Mouse (Mus musculus) forebrain, postnatal 0 days (tissue): Measurements from ENCODE around the gene Rasd2. TPM values are rescaled to one million over a fixed set of nuclear protein-coding genes. Genes with fewer than 3 reads are reported as not detected.

Source experiments
- ATAC-seq: fragments of 200-750 bp; cut with Nextera tagmentation; 2 replicates; pipeline ENCODE4 v1.8.0; 2017; ENCODE audit warnings: mild to moderate bottlenecking, moderate library complexity
- DNase-seq: peaks from one replicate; pipeline ENCODE4 v3.0.0-alpha.2; 2015
- H3K27ac ChIP-seq: fragments of 300-500 bp; sonication (generic); 2 replicates; pipeline ENCODE4 v1.5.1; 2014; ENCODE audit warnings: low read depth, mild to moderate bottlenecking, antibody characterized with exemption, low read length, moderate library complexity, mixed read lengths
- H3K27me3 ChIP-seq: fragments of 300-500 bp; sonication (generic); 2 replicates; pipeline ENCODE4 v1.6.1; 2014; ENCODE audit warnings: mild to moderate bottlenecking, low read length, mixed read lengths; ENCODE audit not compliant: insufficient read depth
- H3K36me3 ChIP-seq: fragments of 300-500 bp; sonication (generic); 2 replicates; pipeline ENCODE4 v1.6.1; 2014; ENCODE audit warnings: mild to moderate bottlenecking, moderate library complexity; ENCODE audit not compliant: insufficient read depth
- H3K4me1 ChIP-seq: fragments of 300-500 bp; sonication (generic); 2 replicates; pipeline ENCODE4 v1.6.1; 2014; ENCODE audit warnings: antibody characterized with exemption; ENCODE audit not compliant: insufficient read depth
- H3K4me2 ChIP-seq: fragments of 300-500 bp; sonication (generic); 2 replicates; pipeline ENCODE4 v1.6.1; 2014; ENCODE audit warnings: low read depth, mild to moderate bottlenecking, moderate library complexity
- H3K4me3 ChIP-seq: fragments of 300-500 bp; sonication (generic); 2 replicates; pipeline ENCODE4 v1.5.1; 2014; ENCODE audit warnings: low read depth, low read length, mixed read lengths
- H3K9ac ChIP-seq: fragments of 300-500 bp; sonication (generic); 2 replicates; pipeline ENCODE4 v1.6.1; 2014; ENCODE audit warnings: mild to moderate bottlenecking
- H3K9me3 ChIP-seq: fragments of 300-500 bp; sonication (generic); 2 replicates; pipeline ENCODE4 v1.6.1; 2016; ENCODE audit warnings: low read length
- CTCF ChIP-seq: sonication (generic); IDR thresholded peaks from 2 replicates; pipeline ENCODE4 v1.5.1; 2016; ENCODE audit warnings: antibody characterized with exemption, control low read depth, low read depth
- WGBS: fragments of 180-500 bp; shearing (Covaris S2); extraction: QIAGEN DNeasy Blood & Tissue Kit; methylation state at CpG from one replicate; pipeline ENCODE4 v1.1.7; 2014; 5-methylcytosine and 5-hydroxymethylcytosine counted together
- polyA plus RNA-seq: library from polyadenylated mRNA; unstranded; fragments of >200 nt; fragmentation: Nextera tagmentation; extraction: Ambion mirVana; gene quantifications from 2 replicates; pipeline ENCODE4 v1.2.1, GENCODE M21; 2015
- total RNA-seq: library from RNA; depleted of rRNA; stranded (reverse); fragments of >200 nt; gene quantifications from 2 replicates; pipeline ENCODE4 v1.2.3, GENCODE M21; 2014

Gene Rasd2
- total and polyA plus RNA-seq, 2 experiments from 2014 or later, result 4.7 to 11.6 TPM

- H3K9ac ChIP-seq, result no peak overlapping the region
- H3K36me3 ChIP-seq, result no peaks in the 10 kb centered on the region
- no peaks in the 10 kb centered on the region for H3K4me1 ChIP-seq
- TF ChIP-seq CTCF, result peak; percentile 62
- H3K4me3 ChIP-seq, result no peak overlapping the region
- H3K4me2 ChIP-seq, result no peak overlapping the region
- H3K27me3 ChIP-seq, result peaks cover 8% of the 10 kb centered on the region; the same call in 1 of the 2 replicates
- H3K27ac ChIP-seq, result no peak overlapping the region
- DNase-seq (peak; percentile 68), ATAC-seq (peak; percentile 79)
- H3K9me3 ChIP-seq, result no peaks in the 10 kb centered on the region
- WGBS, result 24% methylated on average over 5 of the region's 5 CpGs
Observed at GRCm38 (mm10) chr8:75219877-75220738, 6.4 kb downstream of the Rasd2 start.

- DNase-seq (no peak), ATAC-seq (no peak)
- no peak for TF ChIP-seq CTCF
- Histone ChIP-seq H3K4me2 (no peak overlapping the region), H3K36me3 (no peaks in the 10 kb centered on the region), H3K9ac (no peak overlapping the region), H3K27me3 (no peaks in the 10 kb centered on the region), H3K9me3 (no peaks in the 10 kb centered on the region), H3K4me1 (no peaks in the 10 kb centered on the region), H3K27ac (no peak overlapping the region), H3K4me3 (no peak overlapping the region)
- WGBS, result 69% methylated on average over 5 of the region's 5 CpGs
Observed at GRCm38 (mm10) chr8:75222665-75223064, 8.9 kb downstream of the Rasd2 start.

- no peak overlapping the region for H3K4me3 ChIP-seq
- no peaks in the 10 kb centered on the region for H3K36me3 ChIP-seq
- H3K9me3 ChIP-seq, result no peaks in the 10 kb centered on the region
- H3K9ac ChIP-seq, result no peak overlapping the region
- no peak overlapping the region for H3K27ac ChIP-seq
- no peaks in the 10 kb centered on the region for H3K27me3 ChIP-seq
- WGBS, result 64% methylated on average over 2 of the region's 2 CpGs
- no peak for TF ChIP-seq CTCF
- ATAC-seq (no peak), DNase-seq (no peak)
- H3K4me2 ChIP-seq, result no peak overlapping the region
- no peaks in the 10 kb centered on the region for H3K4me1 ChIP-seq
Observed at GRCm38 (mm10) chr8:75226773-75227172, 13.0 kb downstream of the Rasd2 start.

- H3K4me2 ChIP-seq, result no peak overlapping the region
- no peaks in the 10 kb centered on the region for H3K4me1 ChIP-seq
- H3K27ac ChIP-seq, result no peak overlapping the region
- H3K9me3 ChIP-seq, result no peaks in the 10 kb centered on the region
- H3K4me3 ChIP-seq, result no peak overlapping the region
- 63% methylated on average over 4 of the region's 4 CpGs for WGBS
- H3K36me3 ChIP-seq, result no peaks in the 10 kb centered on the region
- DNase-seq (peak; percentile 62), ATAC-seq (peak; percentile 63; the same call in 1 of the 2 replicates)
- peak; percentile 76 for TF ChIP-seq CTCF
- no peak overlapping the region for H3K9ac ChIP-seq
- no peaks in the 10 kb centered on the region for H3K27me3 ChIP-seq
Observed at GRCm38 (mm10) chr8:75233915-75234554, 20.3 kb downstream of the Rasd2 start.

GRCm38 (mm10) chr8:75247331-75247730 is 33.6 kb downstream of the Rasd2 start:
- Histone ChIP-seq H3K9me3 (no peaks in the 10 kb centered on the region; the same call in 1 of the 2 replicates), H3K27me3 (no peaks in the 10 kb centered on the region), H3K4me1 (no peaks in the 10 kb centered on the region), H3K4me3 (no peak overlapping the region), H3K27ac (no peak overlapping the region), H3K36me3 (no peaks in the 10 kb centered on the region), H3K9ac (no peak overlapping the region), H3K4me2 (no peak overlapping the region)
- no peak for DNase-seq
- ATAC-seq, result no peak
- TF ChIP-seq CTCF, result no peak
- 90% methylated on average over 15 of the region's 15 CpGs for WGBS

GRCm38 (mm10) chr8:75249186-75249585 is 35.4 kb downstream of the Rasd2 start:
- 91% methylated on average over 4 of the region's 4 CpGs for WGBS

GRCm38 (mm10) chr8:75254027-75254426 is 40.3 kb downstream of the Rasd2 start:
- no peak for TF ChIP-seq CTCF
- H3K9me3 ChIP-seq, result no peaks in the 10 kb centered on the region
- no peak overlapping the region for H3K9ac ChIP-seq
- no peaks in the 10 kb centered on the region for H3K27me3 ChIP-seq
- no peak overlapping the region for H3K27ac ChIP-seq
- no peaks in the 10 kb centered on the region for H3K36me3 ChIP-seq
- H3K4me3 ChIP-seq, result no peak overlapping the region
- WGBS, result 84% methylated on average over 3 of the region's 3 CpGs
- H3K4me1 ChIP-seq, result no peaks in the 10 kb centered on the region
- ATAC-seq (no peak), DNase-seq (no peak)
- H3K4me2 ChIP-seq, result no peak overlapping the region

More at GRCm38 (mm10) chr8:75249186-75249585, 35.4 kb downstream of the Rasd2 start:
- no peak overlapping the region for H3K4me3 ChIP-seq
- no peaks in the 10 kb centered on the region for H3K27me3 ChIP-seq
- DNase-seq (no peak), ATAC-seq (no peak)
- H3K4me2 ChIP-seq, result no peak overlapping the region
- H3K9ac ChIP-seq, result no peak overlapping the region
- TF ChIP-seq CTCF, result no peak
- H3K36me3 ChIP-seq, result no peaks in the 10 kb centered on the region
- H3K27ac ChIP-seq, result no peak overlapping the region
- H3K4me1 ChIP-seq, result no peaks in the 10 kb centered on the region
- no peaks in the 10 kb centered on the region; the same call in 1 of the 2 replicates for H3K9me3 ChIP-seq
